Mouse (Mus musculus): ENCODE data around the gene Hopx.

GRCm38 (mm10) chr5:77067321-77067720 lies 47.6 kb downstream of the Hopx start:
- TF ChIP-seq CTCF (conservative IDR thresholded peaks at IDR 0.05; ENCODE audit: low read length) (no peak), NANOG (IDR thresholded peaks at IDR 0.05; ENCODE audit: borderline replicate concordance, low read length) (no peak), POU5F1 (IDR thresholded peaks at IDR 0.05; ENCODE audit: borderline replicate concordance, low read length) (no peak)
